Mouse (Mus musculus) layer of hippocampus, adult 2 months (tissue): Measurements from ENCODE around the gene Hoxd3. TPM values are rescaled to one million over a fixed set of nuclear protein-coding genes. Genes with fewer than 3 reads are reported as not detected.

Source experiments
- DNase-seq, 2 experiments: peaks; one replicate each; pipeline ENCODE4 v3.0.0; 2022; ENCODE audit warnings: low spot score in 2 of 2
- H3K27ac ChIP-seq: fragments of 200-600 bp; 2 replicates; pipeline ENCODE4 v1.8.1; 2022
- H3K4me3 ChIP-seq: fragments of 200-600 bp; 2 replicates; pipeline ENCODE4 v1.8.1; 2022; ENCODE audit warnings: mild to moderate bottlenecking
- CTCF ChIP-seq: fragments of 200-600 bp; conservative IDR thresholded peaks from 2 replicates; pipeline ENCODE4 v1.8.1; 2022; ENCODE audit warnings: antibody characterized with exemption, mild to moderate bottlenecking, moderate library complexity
- total RNA-seq, 2 experiments: library from RNA; stranded (reverse); gene quantifications; 2 replicates each; pipeline ENCODE4 v1.2.3; 2021

Hoxd3 gene
- total RNA-seq, 2 experiments from 2014 or later, result not detected

DNA sequence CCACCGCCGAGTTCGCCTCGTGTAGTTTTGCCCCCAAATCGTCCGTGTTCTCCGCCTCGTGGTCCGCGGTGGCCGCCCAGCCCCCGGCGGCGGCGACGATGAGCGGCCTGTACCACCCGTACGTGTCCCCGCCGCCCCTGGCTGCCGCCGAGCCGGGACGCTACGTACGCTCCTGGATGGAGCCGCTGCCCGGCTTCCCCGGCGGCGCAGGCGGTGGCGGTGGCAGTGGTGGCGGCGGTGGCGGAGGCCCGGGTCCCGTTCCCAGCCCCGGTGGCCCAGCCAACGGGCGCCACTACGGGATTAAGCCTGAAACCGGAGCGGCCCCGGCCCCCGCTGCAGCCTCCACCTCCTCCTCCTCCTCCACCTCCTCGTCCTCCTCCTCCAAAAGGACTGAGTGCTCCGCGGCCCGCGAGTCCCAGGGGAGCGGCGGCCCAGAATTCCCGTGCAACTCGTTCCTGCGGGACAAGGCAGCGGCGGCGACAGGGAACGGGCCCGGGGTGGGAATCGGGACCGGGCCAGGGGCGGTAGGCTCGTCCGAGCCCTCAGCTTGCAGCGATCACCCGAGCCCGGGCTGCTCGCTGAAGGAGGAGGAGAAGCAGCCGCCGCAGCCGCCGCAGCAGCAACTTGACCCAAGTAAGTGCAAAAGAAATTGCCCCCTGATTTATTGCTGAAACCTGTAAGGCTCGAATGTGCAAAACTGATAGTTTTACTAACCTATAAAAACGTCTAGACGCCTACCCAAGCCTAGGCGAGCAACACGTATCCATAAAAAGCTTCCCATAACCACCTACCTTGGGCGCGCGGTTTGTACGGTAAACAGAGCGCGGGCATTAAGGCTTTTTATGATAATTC, 13.3 kb upstream of the Hoxd3 start:
- H3K4me3 ChIP-seq, result peak overlapping the region; percentile 34; the same call in 1 of the 2 replicates
- TF ChIP-seq CTCF, result no peak
- no peak overlapping the region for H3K27ac ChIP-seq
- DNase-seq, result no peak

GRCm38 (mm10) chr2:74699053-74699430, 12.7 kb upstream of the Hoxd3 start:
- no peak overlapping the region for H3K27ac ChIP-seq
- TF ChIP-seq CTCF, result no peak
- DNase-seq, result no peak
- H3K4me3 ChIP-seq, result no peak overlapping the region

GRCm38 (mm10) chr2:74699664-74700545, 11.8 kb upstream of the Hoxd3 start:
- no peak overlapping the region for H3K4me3 ChIP-seq
- no peak for TF ChIP-seq CTCF
- no peak overlapping the region for H3K27ac ChIP-seq
- DNase-seq, result no peak

DNA sequence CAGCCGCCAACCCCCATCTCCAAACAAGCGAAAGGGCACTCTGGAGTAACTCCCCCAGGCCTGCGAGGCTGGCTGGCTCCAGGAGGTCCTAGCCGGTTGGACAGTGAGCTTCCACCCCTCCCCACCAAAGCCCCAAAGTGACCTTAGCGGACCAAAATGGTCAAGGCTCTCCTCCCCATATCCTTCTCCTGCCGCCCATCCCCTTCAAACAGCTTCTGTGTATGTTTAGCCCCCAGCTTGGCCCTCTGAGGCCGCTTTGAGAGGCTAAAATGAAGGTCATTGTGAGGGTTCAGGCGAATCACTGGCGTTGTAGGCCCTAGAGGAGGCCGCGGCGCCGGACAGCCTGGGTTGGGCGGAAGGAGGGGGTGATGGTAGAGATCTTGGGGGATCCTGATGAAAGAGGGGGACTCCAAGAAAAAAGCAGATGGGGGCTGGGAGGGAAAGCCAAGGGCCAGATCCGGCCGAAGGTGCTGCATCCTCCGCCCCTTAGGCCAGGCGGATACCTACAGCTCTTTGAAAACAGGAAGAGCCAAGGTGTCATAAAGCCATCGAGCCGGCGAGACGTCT, 11.1 kb upstream of the Hoxd3 start:
- DNase-seq, result no peak
- no peak for TF ChIP-seq CTCF
- no peak overlapping the region for H3K27ac ChIP-seq
- no peak overlapping the region for H3K4me3 ChIP-seq

DNA sequence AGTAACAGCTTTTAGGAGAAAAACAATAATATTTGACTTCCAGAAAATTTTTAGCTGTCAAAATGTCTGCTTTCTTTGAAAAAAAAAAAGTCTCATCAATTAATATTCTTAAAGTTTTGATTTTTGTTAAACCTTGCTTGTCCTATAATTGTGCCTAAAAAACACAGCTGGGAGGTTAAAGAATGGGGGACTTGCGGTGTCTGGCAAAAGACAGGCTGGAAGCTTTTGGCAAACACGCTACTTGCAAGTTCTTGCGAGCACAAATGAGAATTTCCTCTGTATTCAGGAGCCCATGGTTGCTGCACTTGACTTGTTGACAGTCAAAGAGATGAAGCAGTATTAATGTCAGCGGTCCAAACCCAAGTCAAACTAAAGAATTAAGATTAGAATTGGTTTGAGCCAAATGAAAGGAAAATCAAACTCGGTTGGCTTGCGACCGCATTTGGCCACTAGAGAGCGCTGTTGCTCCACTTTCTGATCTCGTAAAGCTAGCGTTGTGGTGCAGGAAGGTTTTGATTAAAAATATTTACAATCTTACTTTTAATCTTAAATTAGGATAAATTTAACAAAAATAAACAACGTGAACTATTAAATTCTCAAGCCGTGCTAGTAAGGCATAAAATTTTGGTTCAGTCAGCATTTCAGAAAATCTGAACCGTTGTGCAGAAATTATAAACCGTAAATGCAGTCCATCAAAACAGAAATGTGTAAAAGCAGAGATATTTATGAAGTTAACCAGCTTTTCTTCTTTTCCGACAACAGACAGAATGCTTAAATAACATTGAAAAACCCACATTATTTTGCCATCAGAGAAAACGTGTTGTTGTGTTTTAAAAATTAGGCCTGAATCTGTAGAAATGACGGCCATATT, 9.5 kb upstream of the Hoxd3 start:
- DNase-seq, result peak; percentile 35 to 78
- TF ChIP-seq CTCF, result peak; percentile 98
- no peak overlapping the region for H3K27ac ChIP-seq
- H3K4me3 ChIP-seq, result no peak overlapping the region

- Histone ChIP-seq H3K4me3 (no peak overlapping the region), H3K27ac (no peak overlapping the region)
- TF ChIP-seq CTCF, result no peak
- no peak for DNase-seq
Observed at GRCm38 (mm10) chr2:74702820-74703219, 8.9 kb upstream of the Hoxd3 start.

GRCm38 (mm10) chr2:74703317-74703716, 8.4 kb upstream of the Hoxd3 start:
- no peak for TF ChIP-seq CTCF
- no peak for DNase-seq
- no peak overlapping the region for H3K27ac ChIP-seq
- H3K4me3 ChIP-seq, result no peak overlapping the region

DNA sequence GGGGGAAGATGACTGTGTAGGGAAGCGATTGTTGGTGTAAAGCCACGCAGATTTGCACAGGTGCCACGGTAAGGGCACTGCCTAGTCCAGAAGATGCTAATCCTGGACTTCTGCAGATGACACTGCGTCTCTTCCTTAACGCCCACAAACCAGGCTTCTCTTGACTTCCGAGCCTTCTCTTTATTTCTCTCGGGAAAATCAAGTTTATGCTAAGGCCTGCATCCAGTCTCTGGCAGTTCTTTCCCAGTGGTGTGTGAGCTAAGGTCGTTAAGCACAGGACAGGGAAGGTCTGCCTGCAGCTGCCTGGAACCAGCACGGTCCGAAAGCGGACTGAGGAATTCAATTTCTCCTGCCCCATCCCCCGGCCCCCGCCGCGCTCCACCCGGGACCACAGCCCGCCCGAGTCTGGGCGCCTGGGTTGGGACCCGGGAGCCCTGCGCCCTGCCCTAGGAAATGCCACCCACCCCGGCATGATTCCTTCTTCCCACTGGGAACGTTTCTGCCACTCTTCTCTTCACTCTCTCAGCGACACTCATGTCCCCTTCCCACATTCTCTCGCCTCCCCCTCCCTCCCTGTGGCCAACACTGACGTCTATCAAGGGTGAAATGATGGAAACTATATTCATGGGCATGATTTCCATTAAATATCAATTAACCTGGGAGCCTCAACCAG, 7.9 kb upstream of the Hoxd3 start:
- no peak overlapping the region for H3K27ac ChIP-seq
- no peak overlapping the region for H3K4me3 ChIP-seq
- TF ChIP-seq CTCF, result no peak
- DNase-seq, result no peak

DNA sequence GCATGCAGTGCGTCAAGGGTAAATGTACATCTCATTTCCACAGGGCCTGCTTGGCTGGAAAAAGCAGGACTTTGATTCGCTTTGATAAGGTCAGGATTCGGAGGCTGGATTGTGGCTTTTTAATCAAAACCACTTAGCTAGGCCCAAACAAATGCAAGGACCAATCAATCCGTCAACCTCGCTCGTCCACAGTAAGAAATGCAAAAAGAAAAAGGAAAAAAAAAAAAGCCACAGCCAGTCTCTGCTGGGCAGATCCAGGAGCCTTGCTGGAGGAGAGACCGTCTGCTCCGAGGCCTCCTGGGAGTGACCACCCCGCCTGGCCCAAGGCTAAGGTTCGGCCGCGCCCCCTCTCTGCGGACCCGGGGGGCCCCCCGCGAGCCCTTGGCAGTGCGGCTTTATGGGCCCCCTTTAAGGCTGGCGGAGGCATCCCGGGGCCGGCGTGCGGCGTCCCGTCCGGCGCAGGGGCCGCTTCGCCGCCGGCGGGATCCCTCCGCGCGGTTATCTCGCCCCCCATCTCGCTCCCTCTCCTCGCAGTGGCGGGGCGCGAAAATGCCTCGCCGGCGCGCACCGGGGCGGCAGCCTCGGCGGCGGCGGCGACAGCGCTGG, 7.2 kb upstream of the Hoxd3 start, which contains the start of gene Hoxd8:
TSS of gene Hoxd8 (plus strand) at position 223 of the 606 bp plus-strand sequence.
- TF ChIP-seq CTCF, result no peak
- no peak within 1 kb of the TSS for H3K4me3 ChIP-seq

GRCm38 (mm10) chr2:74704999-74705466, 6.7 kb upstream of the Hoxd3 start:
- DNase-seq, result no peak
- Histone ChIP-seq H3K27ac (no peak overlapping the region), H3K4me3 (no peak overlapping the region)
- TF ChIP-seq CTCF, result no peak

More for the DNA sequence above, 7.2 kb upstream of the Hoxd3 start, which contains the start of gene Hoxd8:
- no peak for DNase-seq
- H3K27ac ChIP-seq, result no peak within 1 kb of the TSS

- no peak for TF ChIP-seq CTCF
- no peak overlapping the region for H3K4me3 ChIP-seq
- no peak overlapping the region for H3K27ac ChIP-seq
- DNase-seq, result no peak
Observed at GRCm38 (mm10) chr2:74705467-74706089, 6.1 kb upstream of the Hoxd3 start.
